Mouse (Mus musculus) intestine, postnatal 0 days (tissue): Measurements from ENCODE around the gene Stx1b. TPM values are rescaled to one million over a fixed set of nuclear protein-coding genes. Genes with fewer than 3 reads are reported as not detected.

Experiments used
- ATAC-seq: fragments of 200-750 bp; cut with Nextera tagmentation; 2 replicates; pipeline ENCODE4 v1.8.0; 2017; ENCODE audit warnings: mild to moderate bottlenecking, moderate TSS enrichment, moderate library complexity
- H3K27ac ChIP-seq: fragments of 300-500 bp; sonication (generic); 2 replicates; pipeline ENCODE4 v1.5.1; 2014; ENCODE audit warnings: mild to moderate bottlenecking, low read depth, low read length, moderate library complexity
- H3K27me3 ChIP-seq: fragments of 300-500 bp; sonication (generic); replicated peaks from 2 replicates; pipeline ENCODE4 v1.6.1; 2014; ENCODE audit warnings: low read length, mixed read lengths; ENCODE audit not compliant: control insufficient read depth, insufficient read depth
- H3K36me3 ChIP-seq: fragments of 300-500 bp; sonication (generic); 2 replicates; pipeline ENCODE4 v1.6.1; 2014; ENCODE audit warnings: mild to moderate bottlenecking, moderate library complexity; ENCODE audit not compliant: control insufficient read depth, insufficient read depth
- H3K4me1 ChIP-seq: fragments of 300-500 bp; sonication (generic); replicated peaks from 2 replicates; pipeline ENCODE4 v1.6.1; 2014; ENCODE audit warnings: antibody characterized with exemption, low read length, mixed read lengths; ENCODE audit not compliant: control insufficient read depth, insufficient read depth
- H3K4me2 ChIP-seq: fragments of 300-500 bp; sonication (generic); replicated peaks from 2 replicates; pipeline ENCODE4 v1.6.1; 2014; ENCODE audit warnings: low read depth, mild to moderate bottlenecking, moderate library complexity
- H3K4me3 ChIP-seq: fragments of 300-500 bp; sonication (generic); 2 replicates; pipeline ENCODE4 v1.5.1; 2014; ENCODE audit warnings: low read depth, low read length
- H3K9ac ChIP-seq: fragments of 300-500 bp; sonication (generic); 2 replicates; pipeline ENCODE4 v1.6.1; 2014; ENCODE audit warnings: mild to moderate bottlenecking, low read depth, low read length
- H3K9me3 ChIP-seq: fragments of 300-500 bp; sonication (generic); 2 replicates; pipeline ENCODE4 v1.6.1; 2016; ENCODE audit warnings: mixed run types; ENCODE audit not compliant: control insufficient read depth
- CTCF ChIP-seq: sonication (generic); IDR thresholded peaks from 2 replicates; pipeline ENCODE4 v1.5.1; 2016; ENCODE audit warnings: low read depth, mild to moderate bottlenecking, control low read depth, antibody characterized with exemption, moderate library complexity
- WGBS: fragments of 180-500 bp; shearing (Covaris S2); extraction: QIAGEN DNeasy Blood & Tissue Kit; methylation state at CpG from one replicate; pipeline ENCODE4 v1.1.7; 2014; 5-methylcytosine and 5-hydroxymethylcytosine counted together
- polyA plus RNA-seq: library from polyadenylated mRNA; unstranded; fragments of >200 nt; fragmentation: Nextera tagmentation; extraction: Ambion mirVana; gene quantifications from 2 replicates; pipeline ENCODE4 v1.2.1, GENCODE M21; 2015

Gene Stx1b
- polyA plus RNA-seq, 1 experiment from 2014 or later = 0.74 TPM

GRCm38 (mm10) chr7:127800435-127801009 lies 23.8 kb downstream of the Stx1b start, which contains the start of gene Hsd3b7:
Gene Hsd3b7 (plus strand): TSS chr7:127800604.
- H3K4me2 ChIP-seq = peak within 1 kb of the TSS; percentile 57
- H3K36me3 ChIP-seq = peaks cover 57% of the 10 kb centered on the region
- H3K27me3 ChIP-seq = no peaks in the 10 kb centered on the region
- H3K27ac ChIP-seq = peak within 1 kb of the TSS; percentile 58
- peak within 1 kb of the TSS; percentile 22; the same call in 1 of the 2 replicates for H3K9ac ChIP-seq
- no peaks in the 10 kb centered on the region for H3K9me3 ChIP-seq
- TF ChIP-seq CTCF = peak; percentile 99
- ATAC-seq = peak; percentile 86
- 0 out of 2 replicates have a peak, but pooled peaks cover 3% of the 10 kb centered on the region for H3K4me1 ChIP-seq
- 25% methylated on average over 4 of the region's 6 CpGs for WGBS
- H3K4me3 ChIP-seq = peak within 1 kb of the TSS; percentile 25

DNA sequence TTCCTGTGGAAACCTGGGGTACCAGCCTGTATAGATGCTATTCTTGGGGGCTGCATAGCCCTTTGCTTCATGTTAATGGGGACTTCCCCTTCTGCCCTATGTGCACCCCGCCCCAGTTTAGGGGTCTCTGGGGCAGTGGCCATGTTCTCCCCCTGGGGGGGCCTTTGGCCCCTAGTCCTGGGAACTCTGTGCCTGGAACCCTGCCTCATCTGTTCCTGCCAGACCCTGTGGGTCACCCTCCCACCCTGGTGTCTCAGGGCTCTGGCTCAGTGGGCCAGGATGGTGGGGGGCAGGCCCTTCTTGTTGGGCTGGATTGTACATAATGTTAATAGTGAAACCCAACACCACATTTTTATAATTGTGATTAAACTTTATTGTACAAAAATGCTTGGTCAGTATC lies 24.6 kb downstream of the Stx1b start:
- 0 out of 2 replicates have a peak, but pooled peaks cover 3% of the 10 kb centered on the region for H3K4me1 ChIP-seq
- H3K27ac ChIP-seq = no peak overlapping the region
- no peak overlapping the region for H3K4me2 ChIP-seq
- TF ChIP-seq CTCF = no peak
- no peak overlapping the region for H3K9ac ChIP-seq
- H3K36me3 ChIP-seq = peaks cover 65% of the 10 kb centered on the region
- H3K27me3 ChIP-seq = no peaks in the 10 kb centered on the region
- H3K4me3 ChIP-seq = no peak overlapping the region
- H3K9me3 ChIP-seq = no peaks in the 10 kb centered on the region
- 86% methylated on average over 1 of the region's 1 CpGs for WGBS
- ATAC-seq = no peak

GRCm38 (mm10) chr7:127799211-127799610 lies 25.1 kb downstream of the Stx1b start:
- Histone ChIP-seq H3K4me3 (no peak overlapping the region), H3K9me3 (no peaks in the 10 kb centered on the region), H3K4me2 (no peak overlapping the region), H3K36me3 (peaks cover 67% of the 10 kb centered on the region), H3K27ac (no peak overlapping the region), H3K9ac (no peak overlapping the region), H3K27me3 (no peaks in the 10 kb centered on the region), H3K4me1 (no peaks in the 10 kb centered on the region)
- 86% methylated on average over 13 of the region's 13 CpGs for WGBS
- ATAC-seq = no peak
- no peak for TF ChIP-seq CTCF

GRCm38 (mm10) chr7:127798591-127798990 lies 25.8 kb downstream of the Stx1b start:
- no peak overlapping the region for H3K9ac ChIP-seq
- no peaks in the 10 kb centered on the region for H3K4me1 ChIP-seq
- ATAC-seq = no peak
- peaks cover 70% of the 10 kb centered on the region for H3K36me3 ChIP-seq
- no peak overlapping the region; the same call in 1 of the 2 replicates for H3K27ac ChIP-seq
- 89% methylated on average over 4 of the region's 4 CpGs for WGBS
- no peak overlapping the region for H3K4me3 ChIP-seq
- H3K27me3 ChIP-seq = no peaks in the 10 kb centered on the region
- no peak overlapping the region for H3K4me2 ChIP-seq
- TF ChIP-seq CTCF = no peak
- H3K9me3 ChIP-seq = no peaks in the 10 kb centered on the region

GRCm38 (mm10) chr7:127797076-127797845 lies 27.1 kb downstream of the Stx1b start:
- H3K36me3 ChIP-seq = peaks cover 73% of the 10 kb centered on the region
- 0 out of 2 replicates have a peak overlapping the region, but pooled peaks have one; percentile 7 for H3K27ac ChIP-seq
- no peak overlapping the region for H3K9ac ChIP-seq
- no peaks in the 10 kb centered on the region for H3K27me3 ChIP-seq
- no peak overlapping the region for H3K4me2 ChIP-seq
- no peak for ATAC-seq
- H3K4me1 ChIP-seq = no peaks in the 10 kb centered on the region
- no peak for TF ChIP-seq CTCF
- H3K9me3 ChIP-seq = no peaks in the 10 kb centered on the region
- H3K4me3 ChIP-seq = no peak overlapping the region
- WGBS = 85% methylated on average over 23 of the region's 23 CpGs

DNA sequence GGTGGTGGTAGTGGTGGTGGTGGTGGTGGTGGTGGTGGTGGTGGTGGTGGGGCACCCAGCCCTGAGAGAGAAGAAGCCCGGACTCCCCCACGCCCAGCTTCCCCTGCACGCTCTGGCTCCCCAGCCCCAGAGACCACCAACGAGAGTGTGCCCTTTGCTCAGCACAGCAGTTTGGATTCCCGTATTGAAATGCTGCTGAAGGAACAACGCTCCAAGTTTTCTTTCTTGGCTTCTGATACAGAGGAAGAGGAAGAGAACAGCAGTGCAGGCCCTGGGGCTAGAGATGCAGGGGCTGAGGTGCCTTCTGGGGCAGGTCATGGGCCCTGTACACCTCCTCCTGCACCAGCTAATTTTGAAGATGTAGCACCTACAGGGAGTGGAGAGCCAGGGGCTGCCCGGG lies 39.0 kb downstream of the Stx1b start, which contains the start of gene Gm49388:
Gene Gm49388, plus strand, starts transcription at position 301 of the 400 bp plus-strand sequence.
- no peak within 1 kb of the TSS for H3K4me2 ChIP-seq
- WGBS = 95% methylated on average over 7 of the region's 7 CpGs
- peaks cover 86% of the 10 kb centered on the region for H3K36me3 ChIP-seq
- TF ChIP-seq CTCF = no peak
- H3K9me3 ChIP-seq = no peaks in the 10 kb centered on the region
- no peak within 1 kb of the TSS for H3K4me3 ChIP-seq
- no peaks in the 10 kb centered on the region for H3K4me1 ChIP-seq
- no peak within 1 kb of the TSS for H3K27ac ChIP-seq
- no peak within 1 kb of the TSS for H3K9ac ChIP-seq
- no peak for ATAC-seq
- no peaks in the 10 kb centered on the region for H3K27me3 ChIP-seq
